Mouse (Mus musculus) right cerebral cortex, postnatal 4 days (tissue): ENCODE measurements at regions not wholly inside any gene's neighbourhood (a gene's known extent, or its start where the extent isn't known, plus 50 kb on each side); places are given as distances from the start of the nearest gene placed in this dataset.
"Not testable (repeated sequence)": the region's sequence is repeated elsewhere in the genome, so short reads cannot be mapped to it uniquely, and the experiment has no call there.

ENCODE experiments used
- DNase-seq: peaks from one replicate; pipeline ENCODE4 v3.0.0-alpha.2; 2022

DNA sequence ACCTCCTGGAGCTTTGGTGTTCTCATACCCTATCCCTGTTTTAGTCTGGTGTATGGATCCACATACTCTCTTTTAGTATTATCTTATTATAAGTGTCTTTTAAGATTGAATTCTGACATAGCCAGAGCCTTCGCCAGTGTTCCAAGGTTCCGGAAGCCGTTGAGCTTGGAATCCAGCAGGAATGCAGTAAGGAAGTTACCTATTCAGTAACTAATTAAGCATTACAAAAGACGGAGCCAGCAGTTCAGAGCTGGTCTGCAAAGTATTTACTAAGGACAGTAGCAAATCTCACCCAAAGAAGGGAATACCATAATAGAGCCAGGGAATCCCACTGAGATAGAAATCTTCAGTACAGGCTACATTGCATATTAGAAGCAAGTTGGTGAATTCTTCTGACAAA is 93.7 kb upstream of the Ghr start:
- not testable (repeated sequence) for DNase-seq

DNA sequence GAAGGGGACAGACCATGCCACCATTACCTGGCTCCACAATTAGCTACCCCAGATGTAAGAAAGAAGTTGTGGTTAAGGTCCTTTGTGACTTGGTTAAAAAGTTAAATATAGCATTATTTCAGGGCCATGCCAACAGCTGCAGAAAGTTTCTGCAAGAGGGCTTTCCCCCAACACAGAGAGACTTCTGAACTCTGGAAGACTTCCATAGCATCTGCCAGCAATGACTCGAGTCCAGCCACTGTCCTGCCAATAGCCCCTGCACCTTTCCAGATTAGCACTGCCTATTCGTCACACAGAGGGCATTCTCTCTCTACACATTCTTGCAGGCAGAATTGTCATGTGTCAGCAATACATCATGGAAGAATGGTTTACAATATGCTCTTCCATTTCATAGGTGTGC is 89.3 kb upstream of the Ghr start:
- no peak for DNase-seq

DNA sequence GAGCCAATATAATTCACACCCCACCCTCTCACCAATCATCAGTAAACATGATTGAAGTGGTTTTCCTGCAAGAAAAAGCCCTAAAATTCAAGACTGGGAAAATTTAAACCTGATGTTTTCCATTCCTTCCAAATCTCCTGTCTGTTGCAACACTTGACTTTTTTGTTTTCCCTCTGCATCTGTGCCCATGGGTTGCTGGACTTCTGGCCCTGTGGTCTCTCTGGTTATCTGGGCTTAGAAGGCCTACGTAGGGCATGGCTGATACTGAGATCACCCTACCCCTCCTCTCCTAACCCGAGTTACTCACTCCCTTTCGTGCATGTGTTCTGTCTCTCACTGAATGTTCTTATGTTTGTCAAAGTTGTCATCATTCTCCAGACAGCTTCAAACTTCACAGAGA is 87.9 kb upstream of the Ghr start:
- DNase-seq: no peak

DNA sequence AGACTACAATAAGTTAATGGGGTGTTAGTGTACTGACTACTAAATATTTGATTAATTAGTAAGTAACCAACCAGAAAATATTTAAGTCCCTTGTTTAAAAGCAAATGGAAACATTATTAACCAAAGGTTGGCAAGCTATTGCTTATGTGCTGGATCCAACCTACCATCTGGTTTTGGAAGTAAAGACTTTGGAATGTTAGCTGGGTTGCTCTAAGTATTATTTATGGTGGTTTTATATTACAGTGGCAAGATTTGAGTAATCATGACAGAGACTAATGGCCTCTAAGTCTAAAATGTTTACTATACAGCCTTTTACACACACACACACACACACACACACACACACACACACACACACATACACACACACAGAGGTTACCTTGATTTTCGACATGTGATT is 86.1 kb upstream of the Ghr start:
- DNase-seq: no peak

DNA sequence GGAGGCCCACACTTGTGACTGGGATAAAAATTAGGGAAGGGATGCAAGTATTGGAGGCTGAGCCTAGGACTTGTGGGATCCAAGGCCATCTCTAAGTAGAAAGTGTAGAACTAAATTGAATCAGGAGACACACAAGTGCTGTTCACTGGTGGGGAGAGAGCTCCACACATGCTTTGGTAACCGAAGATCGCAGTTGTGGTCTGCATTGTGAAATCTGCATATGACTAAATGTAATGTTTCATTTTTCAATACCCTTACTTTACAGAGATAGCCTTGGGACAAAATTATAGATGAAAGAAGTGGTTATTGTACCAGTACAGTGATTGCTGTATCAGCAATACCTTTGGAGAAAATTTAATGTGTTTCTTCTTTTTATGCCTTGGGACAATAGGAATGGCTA is 85.6 kb upstream of the Ghr start:
- DNase-seq: no peak

DNA sequence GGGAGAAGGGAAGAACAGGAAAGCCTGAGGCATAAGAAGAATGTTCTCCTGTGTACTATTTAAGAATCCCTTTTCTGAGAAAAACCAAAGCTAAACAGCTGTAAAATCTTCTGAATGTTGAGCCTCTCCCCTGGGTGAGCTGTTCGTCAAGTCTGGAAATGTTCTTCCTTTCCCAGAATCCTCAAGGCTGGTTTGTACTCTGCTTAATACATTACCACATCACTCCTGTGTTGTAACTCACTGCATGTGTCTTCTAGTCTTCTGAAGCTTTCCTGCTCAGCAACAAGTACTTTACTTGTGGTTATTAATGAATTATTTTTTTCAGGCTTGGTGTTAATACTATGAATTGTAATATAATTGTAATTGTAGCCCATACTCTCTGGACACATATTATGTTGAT is 65.4 kb upstream of the Ghr start:
- DNase-seq: no peak

DNA sequence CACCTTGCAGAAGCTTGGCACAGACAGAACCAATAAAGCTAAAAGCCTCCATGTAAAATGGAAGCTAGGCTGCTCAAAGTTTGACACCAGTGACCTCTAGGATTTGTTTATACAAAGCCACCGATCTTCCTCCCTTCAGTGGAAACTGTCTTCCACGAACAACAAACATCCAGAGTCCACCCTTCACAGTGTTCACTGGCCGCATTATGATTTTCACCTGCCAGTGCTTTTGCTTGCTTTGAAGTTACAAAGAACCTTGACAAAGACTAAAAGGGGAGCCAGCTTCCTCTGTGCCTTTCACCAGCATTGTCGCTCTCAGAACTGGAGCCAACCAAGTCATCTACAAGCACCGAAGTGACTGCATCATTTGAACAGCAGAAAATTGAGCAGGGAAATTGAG is 56.8 kb upstream of the Ghr start:
- DNase-seq: no peak
